Mouse (Mus musculus): ENCODE data around the gene Il34. TPM values are rescaled to one million over a fixed set of nuclear protein-coding genes. Genes with fewer than 3 reads are reported as not detected.

Gene Il34
- polyA plus RNA-seq, 1 experiment from 2014 or later = 2.7 TPM

DNA sequence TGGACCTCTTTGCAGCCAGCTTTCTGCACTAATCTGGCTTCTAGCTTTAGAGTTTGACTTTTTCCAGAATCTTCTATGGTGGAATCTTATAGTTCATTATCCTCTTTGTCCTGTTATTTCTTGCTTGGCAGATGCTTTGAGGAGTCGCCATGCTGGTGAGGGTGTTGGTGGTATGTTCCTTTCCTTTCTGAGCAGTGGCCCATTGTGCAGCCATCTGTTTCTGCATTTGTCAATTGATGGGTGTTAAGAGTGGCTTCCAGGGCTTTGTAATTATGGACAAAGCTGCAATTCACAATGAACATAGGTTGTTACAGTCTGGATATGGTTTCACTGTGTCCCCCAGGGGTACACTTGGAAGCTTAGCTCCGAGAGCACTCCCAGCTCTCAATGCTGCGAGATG is 41.1 kb downstream of the Il34 start:
- no peak for ATAC-seq (ENCODE audit: low FRiP score)
- H3K4me3 ChIP-seq = no peak overlapping the region
- H3K36me3 ChIP-seq = no peaks in the 10 kb centered on the region
- no peaks in the 10 kb centered on the region for H3K9me3 ChIP-seq
- H3K27ac ChIP-seq = no peak overlapping the region
- no peaks in the 10 kb centered on the region for H3K27me3 ChIP-seq
- H3K4me2 ChIP-seq = no peak overlapping the region
- H3K9ac ChIP-seq = no peak overlapping the region
- 45% methylated on average over 3 of the region's 3 CpGs for WGBS
- no peaks in the 10 kb centered on the region for H3K4me1 ChIP-seq (replicated peaks)

DNA sequence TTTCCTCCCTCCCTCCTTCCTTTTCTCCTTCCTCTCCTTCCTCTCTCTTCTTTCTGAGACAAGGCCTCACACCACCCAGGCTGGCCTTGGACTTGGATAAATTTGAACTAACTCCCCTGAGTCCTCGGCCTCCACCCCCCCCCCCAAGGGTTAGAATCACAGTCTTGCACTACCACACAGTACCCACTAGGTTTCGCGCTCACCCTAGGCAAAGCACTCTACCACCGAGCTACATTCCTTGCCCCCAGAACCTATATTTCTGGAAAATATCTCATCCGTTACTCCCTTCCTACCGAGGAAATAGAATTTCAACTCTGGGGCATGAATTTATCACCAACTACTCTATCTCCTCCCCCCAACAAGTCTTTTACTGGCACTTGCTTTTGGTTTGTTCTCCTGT is 43.7 kb downstream of the Il34 start:
- Histone ChIP-seq H3K4me2 (no peak overlapping the region), H3K27me3 (no peaks in the 10 kb centered on the region), H3K4me3 (no peak overlapping the region), H3K4me1 (replicated peaks) (no peaks in the 10 kb centered on the region), H3K27ac (no peak overlapping the region), H3K9ac (no peak overlapping the region), H3K36me3 (no peaks in the 10 kb centered on the region), H3K9me3 (no peaks in the 10 kb centered on the region)
- ATAC-seq (ENCODE audit: low FRiP score) = no peak
- 62% methylated on average over 6 of the region's 6 CpGs for whole genome bisulfite sequencing

DNA sequence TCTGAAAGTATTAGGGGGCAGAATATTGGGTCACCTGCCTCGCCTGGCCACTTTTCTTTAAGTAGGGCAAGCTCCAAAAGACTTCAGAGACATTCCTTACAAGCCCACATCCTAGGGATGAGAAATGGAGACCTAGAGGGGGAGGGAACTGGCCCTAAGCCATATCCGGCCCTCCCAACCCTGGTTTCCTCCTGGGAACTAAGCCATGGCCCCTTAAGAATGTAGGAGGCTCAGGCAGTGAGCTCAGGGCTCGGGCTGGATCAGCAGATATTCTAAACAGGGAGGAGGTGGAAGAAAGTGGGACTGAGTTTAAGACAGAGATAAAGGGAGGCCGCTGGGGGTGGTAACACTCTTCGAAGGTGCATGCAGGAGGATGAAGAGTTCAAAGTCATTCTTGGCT is 44.5 kb downstream of the Il34 start:
- ATAC-seq (ENCODE audit: low FRiP score) = no peak
- 52% methylated on average over 5 of the region's 5 CpGs for WGBS
- Histone ChIP-seq H3K4me3 (no peak overlapping the region), H3K27me3 (no peaks in the 10 kb centered on the region), H3K4me2 (no peak overlapping the region), H3K36me3 (no peaks in the 10 kb centered on the region), H3K27ac (no peak overlapping the region), H3K9me3 (no peaks in the 10 kb centered on the region), H3K9ac (no peak overlapping the region), H3K4me1 (replicated peaks) (no peaks in the 10 kb centered on the region)

GRCm38 (mm10) chr8:110760280-110760940 is 45.3 kb downstream of the Il34 start:
- 75% methylated on average over 7 of the region's 7 CpGs for WGBS
- no peak overlapping the region for H3K4me3 ChIP-seq
- ATAC-seq (ENCODE audit: low FRiP score) = no peak
- H3K27ac ChIP-seq = no peak overlapping the region
- no peaks in the 10 kb centered on the region for H3K9me3 ChIP-seq
- H3K36me3 ChIP-seq = no peaks in the 10 kb centered on the region
- no peaks in the 10 kb centered on the region for H3K4me1 ChIP-seq (replicated peaks)
- H3K9ac ChIP-seq = no peak overlapping the region
- no peak overlapping the region for H3K4me2 ChIP-seq
- H3K27me3 ChIP-seq = no peaks in the 10 kb centered on the region

DNA sequence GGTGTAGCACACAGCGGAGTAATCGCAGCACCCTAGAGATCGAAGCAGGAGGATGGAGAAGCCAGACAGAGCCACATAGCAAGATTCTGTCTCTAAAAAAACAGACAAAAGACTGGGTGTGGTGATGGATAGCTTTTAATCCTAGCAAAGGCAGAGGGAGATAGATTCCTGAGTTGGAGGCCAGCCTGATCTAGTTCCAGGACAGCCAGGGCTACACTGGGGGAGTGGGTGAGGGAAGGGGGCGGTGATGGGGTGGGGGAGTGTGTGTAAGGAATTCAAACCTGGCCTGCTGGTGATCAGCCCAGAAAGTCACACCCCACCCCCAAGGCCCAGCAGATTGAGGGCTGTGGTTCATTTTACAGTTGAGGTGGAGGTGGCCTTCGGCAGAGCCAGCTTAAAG is 49.5 kb downstream of the Il34 start:
- H3K4me1 ChIP-seq (replicated peaks) = 0 out of 2 replicates have a peak, but pooled peaks cover 7% of the 10 kb centered on the region
- no peaks in the 10 kb centered on the region for H3K36me3 ChIP-seq
- no peaks in the 10 kb centered on the region for H3K27me3 ChIP-seq
- WGBS = 80% methylated on average over 5 of the region's 5 CpGs
- H3K27ac ChIP-seq = no peak overlapping the region
- no peak overlapping the region for H3K9ac ChIP-seq
- no peak overlapping the region for H3K4me3 ChIP-seq
- ATAC-seq (ENCODE audit: low FRiP score) = no peak
- no peak overlapping the region for H3K4me2 ChIP-seq
- no peaks in the 10 kb centered on the region for H3K9me3 ChIP-seq

DNA sequence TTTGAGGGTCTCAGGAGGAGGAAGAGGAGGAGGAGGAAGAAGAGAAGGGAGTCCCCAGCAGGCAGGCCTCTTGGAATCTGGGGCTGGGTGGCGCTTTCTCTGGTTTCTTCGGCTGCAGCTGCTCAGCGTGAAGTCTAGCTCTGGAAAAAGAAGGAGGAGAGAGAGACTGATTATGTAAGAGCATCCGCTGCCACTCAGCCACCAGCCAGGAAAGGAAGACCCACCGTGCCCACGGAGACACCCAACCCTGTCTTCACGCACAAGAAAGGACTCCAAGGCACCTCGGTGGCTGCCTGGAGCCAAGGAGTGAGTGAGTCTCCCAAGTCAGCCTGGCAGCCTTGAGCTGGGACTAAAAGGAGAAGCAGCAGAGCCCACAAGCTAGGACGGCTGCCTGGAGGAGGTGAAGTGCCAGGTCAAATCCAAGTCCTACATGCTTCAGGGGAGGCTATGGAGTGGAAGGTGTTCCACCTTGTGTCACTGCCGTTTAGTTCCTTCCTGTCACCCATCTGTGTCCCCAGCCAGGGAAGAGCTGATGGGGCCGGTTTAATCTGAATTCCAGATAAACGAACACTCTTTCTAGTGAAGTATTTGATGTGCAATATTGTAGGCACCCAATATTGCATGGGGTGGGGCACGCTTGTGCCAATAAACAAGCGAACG is 50.1 kb downstream of the Il34 start:
- Histone ChIP-seq H3K4me3 (no peak overlapping the region), H3K36me3 (no peaks in the 10 kb centered on the region), H3K9me3 (no peaks in the 10 kb centered on the region), H3K4me1 (replicated peaks) (0 out of 2 replicates have a peak, but pooled peaks cover 7% of the 10 kb centered on the region), H3K4me2 (no peak overlapping the region), H3K27me3 (no peaks in the 10 kb centered on the region), H3K9ac (0 out of 2 replicates have a peak overlapping the region, but pooled peaks have one; percentile 46), H3K27ac (no peak overlapping the region)
- no peak for ATAC-seq (ENCODE audit: low FRiP score)
- WGBS = 57% methylated on average over 15 of the region's 15 CpGs

DNA sequence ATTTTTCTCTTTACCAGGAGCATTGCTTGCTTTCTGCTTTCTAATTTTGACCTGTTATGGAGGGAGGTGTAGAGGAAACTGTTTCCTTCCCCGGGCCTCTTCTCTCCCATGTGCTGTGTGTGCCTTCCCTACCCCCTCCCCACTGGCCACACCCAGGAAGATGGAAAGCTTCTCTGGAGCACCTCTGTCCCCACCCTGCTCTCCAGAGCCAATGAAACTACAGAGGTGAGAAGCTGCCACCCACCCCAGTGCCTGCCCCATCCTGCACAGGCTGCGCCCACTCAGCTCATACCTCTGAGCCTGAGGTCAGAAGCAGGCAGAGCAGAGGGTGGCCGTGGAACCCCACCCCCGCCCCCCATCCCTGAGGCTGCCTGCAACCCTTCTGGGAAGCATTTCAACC is 51.0 kb downstream of the Il34 start:
- Histone ChIP-seq H3K4me2 (no peak overlapping the region), H3K4me1 (replicated peaks) (0 out of 2 replicates have a peak, but pooled peaks cover 7% of the 10 kb centered on the region), H3K4me3 (no peak overlapping the region), H3K27me3 (no peaks in the 10 kb centered on the region), H3K9me3 (no peaks in the 10 kb centered on the region), H3K27ac (no peak overlapping the region), H3K9ac (0 out of 2 replicates have a peak overlapping the region, but pooled peaks have one; percentile 19), H3K36me3 (no peaks in the 10 kb centered on the region)
- no peak for ATAC-seq (ENCODE audit: low FRiP score)
- WGBS = 57% methylated on average over 4 of the region's 4 CpGs

DNA sequence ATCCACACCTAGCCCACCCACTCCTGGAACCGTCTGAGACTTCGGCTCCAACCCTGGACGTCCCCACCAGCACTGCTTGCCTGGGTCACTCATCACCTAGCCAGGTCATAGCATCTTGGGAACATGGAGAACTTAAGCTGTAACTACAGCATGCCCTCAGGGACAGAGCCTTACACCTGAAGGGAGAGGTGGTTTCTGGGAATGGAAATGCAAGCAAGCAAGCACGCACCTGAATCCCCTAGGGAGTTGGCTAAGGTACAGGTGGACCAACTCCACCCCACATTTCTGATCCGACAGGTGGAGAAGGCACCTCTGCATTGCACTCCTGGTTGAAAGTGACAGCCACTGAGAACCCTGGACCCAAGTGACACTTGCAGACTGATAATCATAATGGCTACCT is 54.2 kb downstream of the Il34 start:
- Histone ChIP-seq H3K4me1 (replicated peaks) (0 out of 2 replicates have a peak, but pooled peaks cover 7% of the 10 kb centered on the region), H3K9ac (no peak overlapping the region), H3K9me3 (no peaks in the 10 kb centered on the region), H3K4me3 (no peak overlapping the region), H3K4me2 (no peak overlapping the region), H3K27ac (no peak overlapping the region), H3K36me3 (no peaks in the 10 kb centered on the region), H3K27me3 (no peaks in the 10 kb centered on the region)
- 86% methylated on average over 5 of the region's 5 CpGs for WGBS
- ATAC-seq (ENCODE audit: low FRiP score) = no peak

GRCm38 (mm10) chr8:110750269-110750668 is 55.5 kb downstream of the Il34 start:
- no peak overlapping the region for H3K4me3 ChIP-seq

GRCm38 (mm10) chr8:110749500-110750170 is 56.1 kb downstream of the Il34 start:
- H3K9ac ChIP-seq = no peak overlapping the region
- H3K4me2 ChIP-seq = no peak overlapping the region
- no peak overlapping the region for H3K4me3 ChIP-seq
- H3K4me1 ChIP-seq (replicated peaks) = no peaks in the 10 kb centered on the region
- 64% methylated on average over 10 of the region's 10 CpGs for WGBS
- ATAC-seq (ENCODE audit: low FRiP score) = peak; percentile 72
- no peaks in the 10 kb centered on the region for H3K9me3 ChIP-seq
- no peaks in the 10 kb centered on the region for H3K36me3 ChIP-seq
- H3K27ac ChIP-seq = no peak overlapping the region
- H3K27me3 ChIP-seq = no peaks in the 10 kb centered on the region

More at GRCm38 (mm10) chr8:110750269-110750668, 55.5 kb downstream of the Il34 start:
- Histone ChIP-seq H3K4me1 (replicated peaks) (0 out of 2 replicates have a peak, but pooled peaks cover 6% of the 10 kb centered on the region), H3K9me3 (no peaks in the 10 kb centered on the region), H3K27ac (no peak overlapping the region), H3K4me2 (no peak overlapping the region), H3K36me3 (no peaks in the 10 kb centered on the region), H3K9ac (no peak overlapping the region), H3K27me3 (no peaks in the 10 kb centered on the region)
- WGBS = 41% methylated on average over 13 of the region's 13 CpGs
- ATAC-seq (ENCODE audit: low FRiP score) = no peak

- Histone ChIP-seq H3K9me3 (no peaks in the 10 kb centered on the region), H3K4me1 (replicated peaks) (no peaks in the 10 kb centered on the region), H3K36me3 (no peaks in the 10 kb centered on the region), H3K4me3 (no peak overlapping the region), H3K4me2 (no peak overlapping the region), H3K27ac (no peak overlapping the region), H3K9ac (no peak overlapping the region; the same call in 1 of the 2 replicates), H3K27me3 (no peaks in the 10 kb centered on the region)
- no peak for ATAC-seq (ENCODE audit: low FRiP score)
- WGBS = 77% methylated on average over 9 of the region's 9 CpGs
These were observed 59.1 kb downstream of the Il34 start for GRCm38 (mm10) chr8:110746661-110747060.

DNA sequence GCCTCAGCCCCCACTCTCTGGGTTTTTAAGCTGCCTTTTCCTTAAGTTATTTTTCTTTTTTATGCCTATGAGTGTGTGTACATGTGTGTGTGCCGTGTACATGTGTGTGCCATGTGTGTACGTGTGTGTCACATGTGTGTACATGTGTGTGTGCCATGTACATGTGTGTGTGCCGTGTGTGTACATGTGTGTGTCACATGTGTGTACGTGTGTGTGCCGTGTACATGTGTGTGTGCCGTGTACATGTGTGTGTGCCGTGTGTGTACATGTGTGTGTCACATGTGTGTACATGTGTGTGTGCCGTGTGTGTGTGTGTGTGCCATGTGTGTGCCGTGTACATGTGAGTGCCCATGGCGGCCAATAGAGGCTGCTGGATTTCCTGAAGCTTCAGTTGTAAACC is 60.6 kb downstream of the Il34 start:
- H3K36me3 ChIP-seq = peaks cover 6% of the 10 kb centered on the region
- ATAC-seq (ENCODE audit: low FRiP score) = no peak
- H3K9ac ChIP-seq = no peak overlapping the region
- H3K27ac ChIP-seq = no peak overlapping the region
- H3K4me3 ChIP-seq = no peak overlapping the region
- no peaks in the 10 kb centered on the region for H3K27me3 ChIP-seq
- WGBS = 97% methylated on average over 10 of the region's 10 CpGs
- H3K4me1 ChIP-seq (replicated peaks) = no peaks in the 10 kb centered on the region
- no peak overlapping the region for H3K4me2 ChIP-seq
- H3K9me3 ChIP-seq = no peaks in the 10 kb centered on the region

Measured in hindbrain, embryonic 13.5 days (tissue).